Mouse (Mus musculus) induced T-regulatory cell, adult 2 months (primary cell): ENCODE measurements around the gene Zfp365.

Source experiments
- DNase-seq: peaks from one replicate; pipeline ENCODE4 v3.0.0-alpha.2; 2012; ENCODE audit warnings: low read depth

The Zfp365 gene

GRCm38 (mm10) chr10:67912337-67912776 lies at the start of gene Zfp365:
Gene Zfp365, minus strand, starts transcription at chr10:67912662.
- DNase-seq = peak; percentile 54

- no peak for DNase-seq
Measured at GRCm38 (mm10) chr10:67959982-67960381, 47.5 kb upstream of the Zfp365 start.

- no peak for DNase-seq
Measured at GRCm38 (mm10) chr10:67955982-67956381, 43.5 kb upstream of the Zfp365 start.

GRCm38 (mm10) chr10:67951690-67952089 lies 39.2 kb upstream of the Zfp365 start:
- no peak for DNase-seq

GRCm38 (mm10) chr10:67950059-67950748 lies 37.7 kb upstream of the Zfp365 start:
- DNase-seq = no peak

- DNase-seq = peak; percentile 28
Measured at GRCm38 (mm10) chr10:67943513-67943912, 31.1 kb upstream of the Zfp365 start.

GRCm38 (mm10) chr10:67939546-67939945 lies 27.1 kb upstream of the Zfp365 start:
- DNase-seq = no peak

- no peak for DNase-seq
Measured at GRCm38 (mm10) chr10:67937775-67938174, 25.3 kb upstream of the Zfp365 start.

GRCm38 (mm10) chr10:67936944-67937343 lies 24.5 kb upstream of the Zfp365 start:
- no peak for DNase-seq

- no peak for DNase-seq
Measured at GRCm38 (mm10) chr10:67932780-67933179, 20.3 kb upstream of the Zfp365 start.

GRCm38 (mm10) chr10:67931328-67931727 lies 18.9 kb upstream of the Zfp365 start:
- DNase-seq = no peak

GRCm38 (mm10) chr10:67928584-67928983 lies 16.1 kb upstream of the Zfp365 start:
- DNase-seq = no peak

GRCm38 (mm10) chr10:67927718-67928455 lies 15.4 kb upstream of the Zfp365 start:
- no peak for DNase-seq

- DNase-seq = peak; percentile 65
Measured at GRCm38 (mm10) chr10:67924030-67924429, 11.6 kb upstream of the Zfp365 start.

GRCm38 (mm10) chr10:67921777-67922176 lies 9.3 kb upstream of the Zfp365 start:
- no peak for DNase-seq

GRCm38 (mm10) chr10:67919706-67920105 lies 7.2 kb upstream of the Zfp365 start:
- DNase-seq = no peak

- peak; percentile 18 for DNase-seq
Measured at GRCm38 (mm10) chr10:67918194-67918899, 5.9 kb upstream of the Zfp365 start.

GRCm38 (mm10) chr10:67917356-67917755 lies 4.9 kb upstream of the Zfp365 start:
- peak; percentile 30 for DNase-seq

- DNase-seq = peak; percentile 57
Measured at GRCm38 (mm10) chr10:67911447-67912336, 770 bp downstream of the Zfp365 start.

- DNase-seq = no peak
Measured at GRCm38 (mm10) chr10:67907931-67908330, 4.5 kb downstream of the Zfp365 start.

- no peak for DNase-seq
Measured at GRCm38 (mm10) chr10:67906926-67907325, 5.5 kb downstream of the Zfp365 start.

GRCm38 (mm10) chr10:67906063-67906462 lies 6.4 kb downstream of the Zfp365 start:
- DNase-seq = no peak
